Mouse (Mus musculus): ENCODE measurements around the gene Smyd4.

Smyd4 gene

DNA sequence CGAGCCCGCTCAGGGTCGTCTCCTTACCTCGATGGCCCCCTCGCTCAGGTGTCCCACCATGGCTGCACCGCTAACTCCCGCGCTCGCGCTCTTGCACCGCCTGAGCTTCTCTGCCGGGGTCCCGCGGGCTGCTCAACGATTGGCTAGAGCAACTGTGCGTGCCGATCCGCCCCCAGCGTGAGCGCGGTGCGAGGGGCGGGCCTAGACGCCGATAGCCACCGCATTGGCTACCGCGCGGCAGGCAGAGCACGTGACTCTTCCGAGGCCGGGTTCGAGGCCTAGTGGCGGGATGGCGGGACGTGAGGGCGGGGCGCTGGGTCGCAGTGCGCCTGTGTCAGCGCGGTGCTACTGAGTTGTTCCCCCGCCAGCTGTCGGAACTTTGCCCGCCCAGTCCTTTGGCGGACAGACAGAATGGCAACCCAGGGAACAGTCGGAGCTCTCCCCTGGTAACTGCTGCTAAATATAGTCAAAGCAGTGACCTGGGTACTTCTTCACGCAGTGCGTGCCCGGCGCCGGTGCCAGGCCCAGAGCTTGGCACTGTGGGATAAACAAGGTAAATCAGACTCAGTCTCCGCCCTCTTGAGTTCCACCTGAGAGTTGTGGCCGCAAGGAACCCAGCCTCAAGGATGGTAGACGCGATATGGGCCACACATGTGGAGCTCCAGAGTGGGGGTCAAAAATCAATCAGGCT is at the start of gene Smyd4, which contains the start of gene Rpa1:
Smyd4 (plus strand) TSS at position 235 of the 691 bp plus-strand sequence.
Rpa1 (minus strand) TSS at position 126 of the 691 bp plus-strand sequence.
- peak; percentile 88 to 92 for DNase-seq (ENCODE audit: low read depth in 2 of 2, low spot score in 2 of 2)

DNA sequence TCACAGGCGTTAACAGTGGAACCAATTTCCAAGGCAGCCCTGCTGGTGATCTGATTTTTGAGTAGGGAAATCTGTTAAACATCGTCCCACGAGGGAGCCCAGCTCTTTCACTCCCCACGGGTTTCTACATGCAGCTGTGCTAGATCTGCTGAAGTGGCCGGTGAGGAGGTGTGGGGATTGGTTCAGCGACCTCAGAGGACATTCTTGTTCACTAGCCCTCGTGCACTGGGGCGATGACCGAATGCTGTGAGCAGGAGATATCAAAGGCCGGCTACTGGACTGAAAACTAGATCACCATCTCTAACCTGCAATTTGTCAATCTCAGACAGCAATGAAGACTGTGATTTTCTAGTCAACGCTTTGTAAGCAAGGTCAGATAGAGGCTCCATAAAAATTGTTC is 49.7 kb upstream of the Smyd4 start:
- DNase-seq (ENCODE audit: low read depth in 2 of 2, low spot score in 2 of 2) = no peak

- no peak for DNase-seq (ENCODE audit: low read depth in 2 of 2, low spot score in 2 of 2)
Observed at GRCm38 (mm10) chr11:75299786-75300185, 48.4 kb upstream of the Smyd4 start.

DNA sequence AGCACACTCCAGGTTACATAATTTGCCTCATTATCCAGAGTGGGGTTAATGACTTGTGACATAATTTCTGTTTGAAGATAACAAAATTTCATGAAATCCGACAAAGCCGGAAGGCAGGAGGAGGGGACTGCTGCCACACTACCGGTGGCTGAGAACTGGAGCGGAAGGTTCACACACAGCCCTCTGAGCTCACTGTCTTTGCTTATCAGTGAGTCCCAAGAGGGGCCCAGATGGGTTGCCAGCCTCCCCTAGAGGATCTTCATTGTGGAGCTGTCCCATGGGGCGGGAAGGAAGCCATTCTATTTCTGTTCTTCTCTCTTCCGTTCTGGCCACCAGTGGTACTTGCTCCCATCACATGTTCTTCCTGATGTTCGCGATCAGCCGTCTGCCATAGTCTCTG is 47.3 kb upstream of the Smyd4 start:
- no peak for DNase-seq (ENCODE audit: low read depth in 2 of 2, low spot score in 2 of 2)

- DNase-seq (ENCODE audit: low read depth in 2 of 2, low spot score in 2 of 2) = no peak
Observed at GRCm38 (mm10) chr11:75304797-75305196, 43.4 kb upstream of the Smyd4 start.

- no peak for DNase-seq (ENCODE audit: low read depth in 2 of 2, low spot score in 2 of 2)
Observed at GRCm38 (mm10) chr11:75308650-75309049, 39.6 kb upstream of the Smyd4 start.

- no peak for DNase-seq (ENCODE audit: low read depth in 2 of 2, low spot score in 2 of 2)
Observed at GRCm38 (mm10) chr11:75310813-75311212, 37.4 kb upstream of the Smyd4 start.

DNA sequence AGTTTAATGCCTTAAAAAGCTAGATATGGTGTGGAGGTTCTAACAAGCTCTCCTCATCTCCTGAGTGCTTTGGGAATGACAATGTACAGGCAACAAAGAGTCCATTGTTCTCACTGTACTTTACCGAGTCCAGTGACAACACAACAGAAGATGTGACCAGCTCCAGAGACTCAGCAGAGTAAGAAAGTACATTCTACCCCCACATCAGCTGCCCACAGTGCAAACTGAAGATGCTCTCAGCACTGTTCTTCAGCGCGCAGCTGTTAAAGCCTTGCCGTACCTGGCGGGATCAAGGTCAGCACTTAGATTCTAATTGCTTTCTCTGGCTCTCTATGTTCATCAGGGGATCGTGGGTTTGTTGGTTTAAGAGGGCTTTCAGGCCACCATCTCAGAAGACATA is 36.5 kb upstream of the Smyd4 start:
- DNase-seq (ENCODE audit: low read depth in 2 of 2, low spot score in 2 of 2) = no peak

GRCm38 (mm10) chr11:75313834-75314233 is 34.4 kb upstream of the Smyd4 start:
- DNase-seq (ENCODE audit: low read depth in 2 of 2, low spot score in 2 of 2) = no peak

DNA sequence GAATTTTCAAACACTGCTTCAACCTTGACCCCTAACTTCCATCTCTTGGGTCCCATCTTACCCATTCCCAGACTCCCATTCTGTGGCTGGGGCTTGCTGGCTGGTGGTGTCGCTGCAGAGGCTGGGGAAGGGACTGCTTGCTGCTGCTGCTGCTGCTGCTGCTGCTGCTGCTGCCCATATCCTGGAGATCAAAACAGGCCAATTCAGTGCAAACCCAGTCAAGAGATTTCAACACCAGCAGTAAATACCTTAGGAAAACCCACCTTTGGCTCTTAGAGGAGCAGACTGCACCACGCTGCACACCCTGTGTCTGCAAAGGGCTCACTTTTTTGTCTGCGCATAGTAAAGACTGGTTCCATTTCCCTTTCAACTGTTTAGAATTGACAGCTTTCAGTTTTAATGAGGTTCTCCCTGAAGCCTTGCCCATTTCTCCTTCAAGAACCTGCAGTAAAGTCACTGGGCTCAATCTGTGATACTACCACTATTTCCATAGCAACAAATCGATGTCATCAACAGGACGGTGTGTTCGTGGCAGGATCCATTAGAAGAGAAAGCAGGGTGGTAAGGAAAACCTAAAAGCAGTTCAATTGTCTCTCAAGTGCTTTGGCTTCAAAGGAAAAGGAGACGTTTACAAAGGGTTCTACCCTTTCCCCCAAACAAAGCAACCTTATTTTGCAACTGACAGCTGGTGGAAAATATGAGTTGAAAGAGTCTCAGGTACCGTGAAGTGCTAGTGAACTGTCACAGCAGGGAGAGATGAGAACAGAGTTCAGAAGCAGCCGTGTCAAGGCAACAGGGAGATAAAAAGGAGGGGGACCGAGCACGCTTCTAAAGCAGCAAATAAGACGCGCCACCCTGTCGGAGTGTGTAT is 29.6 kb upstream of the Smyd4 start:
- DNase-seq (ENCODE audit: low read depth in 2 of 2, low spot score in 2 of 2) = peak; percentile 56 to 58

GRCm38 (mm10) chr11:75319246-75319645 is 29.0 kb upstream of the Smyd4 start:
- no peak for DNase-seq (ENCODE audit: low read depth in 2 of 2, low spot score in 2 of 2)

GRCm38 (mm10) chr11:75323326-75323737 is 24.9 kb upstream of the Smyd4 start:
- DNase-seq (ENCODE audit: low read depth in 2 of 2, low spot score in 2 of 2) = peak in 1 of 2 experiments; percentile 34

DNA sequence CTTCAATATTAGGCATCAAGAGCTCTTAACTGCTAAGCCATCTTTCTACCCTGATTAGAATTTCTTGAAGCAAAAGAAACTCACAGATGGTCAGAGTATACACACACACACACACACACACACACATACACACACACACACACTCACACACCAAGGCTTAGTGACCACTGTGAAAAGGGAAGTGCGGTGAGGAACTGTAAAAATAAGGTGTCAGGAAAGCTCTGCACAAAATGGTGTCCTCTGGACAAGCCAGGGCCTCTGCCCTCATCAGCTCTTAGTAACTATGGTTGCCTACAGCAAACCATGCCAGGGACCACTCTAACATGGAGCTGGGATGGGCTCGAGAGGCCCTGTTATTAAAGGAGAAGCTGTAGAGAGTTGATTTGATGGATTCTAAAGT is 23.8 kb upstream of the Smyd4 start:
- no peak for DNase-seq (ENCODE audit: low read depth in 2 of 2, low spot score in 2 of 2)

DNA sequence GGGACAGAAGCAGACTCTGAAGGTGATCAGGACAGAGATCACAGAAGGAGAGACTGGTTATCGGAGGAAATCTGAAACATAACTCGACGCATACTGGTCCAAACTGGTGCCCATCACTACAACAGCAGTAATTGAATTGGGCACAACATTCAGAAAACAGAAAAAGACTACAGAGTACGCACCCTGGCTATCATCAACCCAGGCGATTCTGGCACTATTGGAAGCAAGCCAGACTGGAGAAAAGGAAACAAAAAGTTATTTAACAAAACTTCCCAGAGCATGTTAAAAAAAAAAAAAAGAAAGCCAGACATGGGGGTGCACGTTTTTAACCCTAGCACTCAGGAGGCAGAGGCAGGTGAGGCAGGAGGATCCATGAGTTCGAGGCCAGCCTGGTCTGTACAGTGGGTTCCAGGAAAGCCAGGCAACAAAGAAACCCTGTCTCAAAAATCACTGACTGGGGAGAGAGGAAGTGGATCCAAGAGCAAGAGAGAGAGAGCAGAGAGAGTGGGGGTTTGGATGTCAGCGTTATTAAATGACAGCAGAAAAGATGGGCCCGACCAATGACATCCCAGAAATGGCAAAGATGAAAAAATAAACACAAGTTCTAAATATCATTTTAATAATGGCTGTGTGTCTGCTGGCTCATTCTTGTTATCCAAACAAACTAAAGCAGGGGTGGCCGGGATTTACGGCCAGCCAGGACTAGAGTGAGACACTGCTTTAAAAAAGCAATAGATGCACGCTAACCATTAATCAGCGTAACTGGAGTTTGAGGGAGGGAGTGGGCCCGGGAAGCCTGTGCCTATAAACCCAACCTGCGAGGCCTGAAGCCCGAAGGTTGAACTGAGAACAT is 22.9 kb upstream of the Smyd4 start:
- DNase-seq (ENCODE audit: low read depth in 2 of 2, low spot score in 2 of 2) = no peak

GRCm38 (mm10) chr11:75325969-75326311 is 22.3 kb upstream of the Smyd4 start:
- no peak for DNase-seq (ENCODE audit: low read depth in 2 of 2, low spot score in 2 of 2)

- DNase-seq (ENCODE audit: low read depth in 2 of 2, low spot score in 2 of 2) = peak; percentile 57 to 71
Observed at GRCm38 (mm10) chr11:75336676-75337075, 11.6 kb upstream of the Smyd4 start.

GRCm38 (mm10) chr11:75337246-75337645 is 11.0 kb upstream of the Smyd4 start:
- DNase-seq (ENCODE audit: low read depth in 2 of 2, low spot score in 2 of 2) = no peak

- DNase-seq (ENCODE audit: low read depth in 2 of 2, low spot score in 2 of 2) = no peak
Observed at GRCm38 (mm10) chr11:75340076-75340475, 8.2 kb upstream of the Smyd4 start.

DNA sequence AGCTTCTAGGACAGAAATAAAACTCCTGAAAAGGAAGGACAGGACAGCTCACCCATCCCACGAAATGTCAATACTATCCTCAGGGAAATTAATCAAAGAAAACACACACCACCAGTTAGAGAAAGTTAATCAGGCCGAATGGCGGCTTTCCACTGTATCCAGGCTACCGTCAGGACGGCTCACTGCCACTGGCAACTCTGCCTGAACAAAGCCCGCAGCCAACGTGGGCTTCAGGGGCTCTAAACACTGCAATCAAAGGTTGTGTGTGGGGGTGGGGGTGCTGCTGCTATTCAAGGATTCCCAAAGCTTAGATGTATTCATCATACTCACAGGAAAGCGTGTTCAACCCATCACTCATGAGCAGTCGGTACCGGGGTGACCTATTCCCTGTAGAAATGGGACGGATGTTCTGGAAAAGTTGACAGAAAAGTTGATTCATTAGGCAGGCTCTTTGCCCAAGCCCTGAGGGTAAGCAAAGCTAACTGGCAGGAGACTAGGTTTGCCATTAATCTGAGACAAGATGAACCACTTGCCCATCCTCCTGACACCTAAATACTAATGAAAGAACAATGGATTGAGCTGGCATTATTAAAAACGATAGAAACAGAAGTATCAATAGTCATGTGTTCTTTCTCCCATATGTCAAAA is 7.4 kb upstream of the Smyd4 start:
- no peak for DNase-seq (ENCODE audit: low read depth in 2 of 2, low spot score in 2 of 2)

DNA sequence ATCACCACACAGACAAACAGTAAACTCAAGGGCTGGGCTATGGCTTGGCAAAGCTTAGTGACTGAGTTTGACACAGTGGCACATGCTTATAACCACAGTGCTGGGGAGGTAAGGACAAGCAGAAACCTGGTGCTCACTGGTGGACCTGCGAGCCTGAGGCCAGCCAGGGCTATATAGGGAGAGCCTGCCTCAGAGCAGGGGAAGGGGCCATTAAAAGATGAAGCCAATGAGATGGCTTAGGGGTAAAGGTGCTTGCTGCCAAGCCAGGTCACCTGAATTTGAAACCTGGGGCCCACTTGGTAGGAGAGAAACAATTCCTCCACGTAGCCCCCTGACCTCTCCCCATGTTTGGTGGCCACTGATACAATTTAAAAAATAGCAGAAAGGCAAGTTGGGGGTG is 5.1 kb upstream of the Smyd4 start:
- DNase-seq (ENCODE audit: low read depth in 2 of 2, low spot score in 2 of 2) = no peak

DNA sequence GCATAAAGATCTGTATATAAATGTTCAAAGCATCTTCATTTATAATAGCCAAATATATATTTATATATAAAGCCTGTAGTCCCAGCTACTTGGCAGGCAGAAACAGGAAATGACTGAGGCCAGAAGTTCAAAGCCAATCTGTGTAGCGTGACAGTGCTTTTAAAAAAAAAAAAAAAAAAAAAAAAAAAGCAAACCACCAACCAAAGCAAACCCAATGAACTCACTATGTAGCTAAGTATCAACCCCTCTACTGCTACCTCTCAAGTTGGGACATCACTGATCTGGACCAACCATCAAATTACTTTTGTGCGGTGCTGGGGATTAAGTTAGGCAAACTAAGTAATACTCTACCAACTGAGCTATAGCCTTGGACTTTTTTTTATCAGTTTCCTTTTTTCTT is 4.1 kb upstream of the Smyd4 start:
- no peak for DNase-seq (ENCODE audit: low read depth in 2 of 2, low spot score in 2 of 2)
